Mouse (Mus musculus) brain, embryonic 14.5 days (tissue): Measurements from ENCODE around the gene Commd8. TPM values are rescaled to one million over a fixed set of nuclear protein-coding genes. Genes with fewer than 3 reads are reported as not detected.

ENCODE experiments used
- DNase-seq: peaks from one replicate; pipeline ENCODE4 v3.0.0-alpha.2; 2011; ENCODE audit warnings: low read depth
- CTCF ChIP-seq: fragments of 200-500 bp; IDR thresholded peaks from 2 replicates; pipeline ENCODE4 v1.5.1; 2012; ENCODE audit warnings: inconsistent platforms, mild to moderate bottlenecking, moderate library complexity, borderline replicate concordance; ENCODE audit not compliant: insufficient read depth, insufficient read length; ENCODE audit errors: extremely low read depth
- POLR2A ChIP-seq: fragments of 200-500 bp; IDR thresholded peaks from 2 replicates; pipeline ENCODE4 v1.6.1; 2012; ENCODE audit warnings: mild to moderate bottlenecking, inconsistent platforms, borderline replicate concordance; ENCODE audit not compliant: poor library complexity, insufficient read depth, insufficient read length, severe bottlenecking; ENCODE audit errors: extremely low read depth
- polyA plus RNA-seq: library from polyadenylated mRNA; depleted of rRNA; stranded (reverse); fragments of >200 nt; gene quantifications from 2 replicates; pipeline ENCODE4 v1.2.3, GENCODE M21; 2012

The Commd8 gene
- polyA plus RNA-seq, 1 experiment = 55.6 TPM

DNA sequence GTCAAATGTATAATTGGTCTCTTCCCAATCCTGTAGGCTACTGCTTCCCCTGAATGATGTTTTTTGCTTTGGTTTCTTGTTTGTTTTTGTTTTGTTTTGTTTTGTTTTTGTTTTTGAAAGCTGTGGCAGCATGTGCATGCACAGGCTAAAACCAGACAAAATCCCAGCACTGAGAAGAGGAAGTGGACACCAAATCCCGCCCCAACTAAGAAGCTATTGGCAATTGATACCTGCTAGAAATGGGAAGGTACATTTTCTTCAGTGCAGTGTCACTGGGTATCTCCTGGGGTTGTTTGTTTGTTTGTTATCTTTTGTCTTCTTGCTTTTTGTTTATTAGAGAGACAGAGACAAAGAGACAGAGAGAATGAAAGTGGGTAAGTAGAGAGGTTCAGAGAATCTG lies 27.5 kb upstream of the Commd8 start:
- TF ChIP-seq CTCF (no peak), POLR2A (no peak)
- no peak for DNase-seq

DNA sequence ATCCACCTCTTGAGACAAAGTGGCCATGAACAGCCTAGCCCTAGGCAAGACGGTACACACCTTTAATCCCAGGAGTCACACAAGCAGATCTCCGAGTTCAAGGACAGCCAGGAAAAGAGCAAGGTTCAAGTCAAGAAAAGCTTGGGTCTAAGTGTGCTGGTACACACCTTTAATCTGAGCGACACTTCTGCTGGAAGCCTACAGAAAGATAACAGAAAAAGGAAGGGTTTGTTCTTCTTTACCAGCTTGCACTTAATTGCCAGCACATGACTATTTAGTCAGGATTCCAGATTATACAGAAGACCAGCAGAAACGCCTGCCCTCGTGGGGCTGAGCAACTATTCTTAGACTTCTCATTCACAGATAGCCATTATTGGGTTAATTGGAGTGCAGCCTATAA lies 23.9 kb upstream of the Commd8 start:
- no peak for TF ChIP-seq POLR2A
- no peak for TF ChIP-seq CTCF
- DNase-seq = no peak

DNA sequence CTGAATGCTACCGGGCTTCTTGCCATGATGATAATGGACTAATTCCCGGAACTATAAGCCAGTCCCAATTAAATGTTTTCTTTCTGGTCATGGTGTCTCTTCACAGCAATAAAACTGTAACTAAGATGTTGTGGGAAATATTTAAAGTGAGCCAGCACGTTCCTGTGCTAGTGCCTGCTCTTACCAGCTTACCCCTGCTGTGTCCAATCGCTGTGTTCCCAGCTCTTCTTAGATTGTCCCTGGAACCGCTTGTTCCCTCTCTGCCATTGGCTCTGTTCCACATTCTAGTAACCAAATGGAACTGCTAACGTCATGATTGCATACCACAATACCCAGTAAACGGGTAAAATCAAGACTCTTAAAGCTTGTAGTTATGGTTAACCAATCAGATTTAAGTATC lies 23.2 kb upstream of the Commd8 start:
- no peak for TF ChIP-seq POLR2A
- no peak for TF ChIP-seq CTCF
- DNase-seq = no peak

DNA sequence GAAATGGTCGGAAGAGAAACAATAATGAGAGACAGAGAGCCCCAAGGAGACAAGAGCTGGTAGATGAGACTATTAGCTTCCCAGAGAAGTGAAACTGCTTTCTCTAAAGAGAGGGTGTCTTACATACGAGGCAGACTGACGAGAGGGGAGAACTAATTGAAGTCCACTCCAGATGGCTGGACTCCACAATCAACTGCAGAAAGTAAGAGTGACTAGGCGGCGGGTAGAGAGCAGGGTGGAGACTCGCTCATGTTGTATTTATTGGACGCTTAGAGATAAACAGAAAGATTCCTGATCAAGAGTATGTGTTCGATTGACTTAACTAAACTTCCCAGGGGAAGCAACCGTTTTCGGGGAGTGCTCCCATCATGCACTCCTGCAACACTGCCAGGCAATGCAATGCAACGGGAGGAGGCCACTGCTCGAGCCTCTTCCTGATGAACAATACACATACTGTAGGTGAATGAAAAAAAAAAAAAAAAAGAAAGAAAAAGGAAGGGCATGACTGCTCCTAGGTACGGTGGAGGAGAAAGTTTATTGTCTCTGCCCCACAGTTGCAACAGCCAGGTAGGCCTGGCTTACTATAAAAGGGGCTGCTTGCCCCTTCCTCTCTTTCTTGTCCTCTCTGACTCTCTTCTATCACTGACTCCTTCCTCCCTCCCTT lies 16.6 kb upstream of the Commd8 start:
- no peak for TF ChIP-seq POLR2A
- no peak for TF ChIP-seq CTCF
- DNase-seq = no peak

DNA sequence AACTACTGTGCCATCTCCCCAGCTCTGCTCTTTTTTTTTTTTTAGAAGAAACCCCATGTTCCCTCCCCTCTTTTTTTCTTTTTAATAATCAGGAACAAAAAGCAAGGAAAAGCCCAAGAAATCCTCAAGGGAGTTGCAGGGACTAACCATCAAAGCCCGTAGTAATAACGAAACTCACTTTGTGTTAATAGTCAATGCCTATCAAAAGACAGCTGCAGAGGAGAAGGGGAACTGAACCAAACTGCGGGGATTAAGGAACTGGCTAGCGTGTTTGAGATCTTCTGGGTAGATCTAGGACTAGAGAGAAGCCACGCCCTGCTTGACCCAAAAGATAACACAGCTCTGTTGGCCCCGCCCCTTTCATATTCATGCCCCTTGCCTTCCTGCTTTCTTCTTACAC lies 15.9 kb upstream of the Commd8 start:
- DNase-seq = no peak
- no peak for TF ChIP-seq POLR2A
- TF ChIP-seq CTCF = no peak

DNA sequence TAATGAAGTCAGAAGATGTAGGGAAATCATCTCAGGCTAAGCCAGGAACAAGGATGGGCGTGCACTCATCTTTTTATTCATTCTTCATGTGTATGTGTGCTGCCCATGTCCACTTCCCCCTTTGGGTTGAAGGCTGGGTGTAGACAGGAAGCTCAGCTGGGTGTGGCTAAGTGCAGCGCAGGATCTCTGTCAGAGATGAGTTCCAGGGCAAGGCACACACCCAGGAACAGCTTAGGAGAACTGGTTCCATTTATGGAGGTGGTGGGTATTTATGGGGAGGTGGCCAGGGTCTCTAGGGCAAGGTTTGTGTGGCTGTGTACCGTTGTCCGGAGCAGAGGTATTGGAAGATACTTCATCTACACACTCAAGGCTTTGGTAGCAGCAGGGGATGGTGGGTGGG lies 14.8 kb upstream of the Commd8 start:
- TF ChIP-seq CTCF = no peak
- TF ChIP-seq POLR2A = no peak

DNA sequence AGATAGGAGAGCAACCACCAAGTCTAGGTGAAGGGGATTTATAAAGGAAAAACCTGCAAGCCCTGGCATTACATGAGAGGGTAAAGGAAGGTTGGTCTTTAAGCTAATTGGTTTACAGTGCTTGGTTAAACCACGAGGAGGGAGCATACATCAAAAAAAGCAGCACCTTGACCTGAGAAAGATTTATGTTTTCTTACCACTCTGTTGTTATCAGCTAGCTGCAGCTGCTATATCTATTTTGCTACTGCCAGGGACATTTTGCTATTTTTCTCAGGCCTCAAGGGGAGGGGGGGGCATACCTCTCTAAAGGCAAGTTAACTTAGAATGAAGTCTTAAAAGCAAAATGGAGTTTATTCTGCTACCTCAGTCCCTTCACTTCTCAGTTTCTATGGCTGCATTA lies 13.2 kb upstream of the Commd8 start:
- DNase-seq = no peak

More for the DNA sequence above, 14.8 kb upstream of the Commd8 start:
- DNase-seq = no peak

DNA sequence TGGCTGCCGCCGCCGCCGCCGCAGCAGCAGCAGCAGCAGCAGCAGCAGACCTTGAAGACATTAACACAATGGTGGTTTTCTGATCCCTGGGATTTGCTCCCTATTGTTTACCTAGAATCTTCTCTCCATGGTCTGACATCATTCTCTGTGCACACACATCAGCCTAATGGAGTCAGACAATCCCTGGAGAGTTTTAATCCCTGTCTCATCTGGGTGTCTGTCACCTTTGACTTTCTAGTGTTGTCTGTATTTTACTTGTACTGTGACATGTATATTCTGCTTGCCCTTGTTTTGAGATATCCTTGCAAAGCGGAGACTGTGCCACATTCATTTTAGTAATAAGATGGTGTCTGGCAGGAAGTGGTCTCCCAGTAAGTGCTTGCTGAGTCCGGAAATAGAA lies 7.5 kb upstream of the Commd8 start:
- DNase-seq = peak; percentile 68
- TF ChIP-seq CTCF (no peak), POLR2A (no peak)

More for the DNA sequence above, 13.2 kb upstream of the Commd8 start:
- TF ChIP-seq POLR2A (no peak), CTCF (no peak)

DNA sequence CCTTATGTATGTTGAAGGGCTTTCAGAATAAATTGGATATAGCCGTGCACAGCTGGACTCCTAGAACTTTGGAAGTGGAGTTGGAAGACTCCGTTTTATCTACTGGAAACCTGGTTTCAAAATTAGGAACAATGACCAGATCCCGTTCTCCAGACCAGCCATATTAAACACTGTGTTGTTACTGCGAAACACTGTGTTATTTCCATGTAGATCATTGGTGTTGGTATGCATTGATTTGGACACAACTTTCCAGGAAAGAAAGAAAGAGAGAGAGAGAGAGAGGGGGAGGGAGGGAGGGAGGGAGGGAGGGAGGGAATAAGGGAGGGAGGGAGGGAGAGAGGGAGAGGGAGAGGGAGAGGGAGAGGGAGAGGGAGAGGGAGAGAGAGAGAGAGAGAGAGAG lies 7.1 kb upstream of the Commd8 start:
- TF ChIP-seq POLR2A (no peak), CTCF (no peak)
- no peak for DNase-seq

DNA sequence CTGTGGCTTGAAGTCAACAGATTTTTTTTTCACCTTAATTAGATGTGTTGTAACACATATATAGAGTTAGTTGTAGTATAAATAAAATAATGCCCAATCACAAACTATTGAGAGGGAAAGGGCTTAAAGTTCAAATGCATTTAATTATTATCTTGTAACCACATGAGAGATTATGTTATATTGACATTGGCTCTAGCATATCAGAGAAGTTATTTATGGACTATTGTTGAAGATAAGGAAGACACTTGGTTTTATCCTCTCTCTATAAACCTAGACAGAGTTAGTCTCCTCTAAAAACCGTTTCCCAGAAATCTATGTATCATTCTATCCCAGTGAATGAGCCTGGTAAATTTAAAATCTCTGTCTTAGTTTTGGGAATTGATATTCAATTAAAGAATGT lies 5.5 kb upstream of the Commd8 start:
- no peak for DNase-seq
- TF ChIP-seq POLR2A = no peak
- no peak for TF ChIP-seq CTCF

DNA sequence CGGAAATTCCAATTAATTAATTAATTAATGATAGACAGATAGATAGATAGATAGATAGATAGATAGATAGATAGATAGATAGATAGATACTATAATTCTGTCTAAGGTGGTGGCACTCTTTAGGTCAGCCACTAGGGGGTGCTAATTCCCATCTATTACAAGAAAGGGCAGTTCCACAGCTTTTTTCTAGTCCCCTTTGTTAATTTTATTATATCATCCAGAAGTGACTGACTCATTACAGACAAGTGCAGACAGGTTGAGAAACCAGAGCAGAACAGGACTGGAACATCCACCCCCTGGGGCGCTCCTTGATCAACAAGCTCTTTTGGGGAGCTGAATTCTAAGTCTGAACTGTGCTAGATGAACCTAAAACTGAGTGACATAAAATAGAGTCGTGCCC lies 4.7 kb upstream of the Commd8 start:
- TF ChIP-seq CTCF (peak; percentile 33; the same call in 1 of the 2 replicates), POLR2A (no peak)
- DNase-seq = peak; percentile 68

DNA sequence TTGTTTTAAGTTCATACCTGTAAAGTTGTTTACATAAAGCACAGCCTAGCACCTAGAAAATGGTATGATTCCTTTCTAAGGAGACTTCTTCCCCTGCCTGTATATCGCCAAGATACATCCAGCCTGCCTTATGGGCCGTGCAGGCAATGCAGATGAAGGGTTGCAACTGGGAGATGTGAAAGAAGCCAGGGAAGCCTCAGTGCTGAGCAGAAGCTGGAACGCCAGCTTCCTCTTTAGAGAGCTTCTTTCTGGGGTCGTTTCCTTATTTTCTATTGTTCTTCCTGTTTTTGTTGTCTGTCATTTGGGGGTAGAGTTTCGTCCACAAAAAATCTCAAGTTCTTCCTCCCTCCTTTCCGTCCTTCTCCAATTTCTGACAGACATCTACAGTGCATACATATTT lies 2.1 kb upstream of the Commd8 start:
- no peak for DNase-seq
- no peak for TF ChIP-seq POLR2A
- no peak for TF ChIP-seq CTCF

DNA sequence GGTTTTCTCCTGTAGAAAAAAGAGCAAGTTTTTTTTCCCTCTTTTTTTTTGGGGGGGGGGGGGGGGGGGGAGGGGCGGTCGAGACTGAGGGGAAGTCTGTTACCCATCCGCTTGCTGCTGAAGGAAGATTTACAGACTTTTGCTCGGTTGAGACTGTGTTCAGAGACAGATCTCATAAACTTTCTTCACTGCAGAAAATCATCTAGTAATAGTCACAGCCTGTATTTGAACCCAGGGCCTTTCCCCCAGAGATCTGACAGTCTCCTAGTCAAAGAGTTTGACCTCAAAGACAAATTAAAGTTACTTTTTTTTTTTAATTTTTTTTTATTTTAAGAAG lies 264 bp upstream of the Commd8 start:
- no peak for TF ChIP-seq POLR2A
- TF ChIP-seq CTCF = no peak
- DNase-seq = no peak

DNA sequence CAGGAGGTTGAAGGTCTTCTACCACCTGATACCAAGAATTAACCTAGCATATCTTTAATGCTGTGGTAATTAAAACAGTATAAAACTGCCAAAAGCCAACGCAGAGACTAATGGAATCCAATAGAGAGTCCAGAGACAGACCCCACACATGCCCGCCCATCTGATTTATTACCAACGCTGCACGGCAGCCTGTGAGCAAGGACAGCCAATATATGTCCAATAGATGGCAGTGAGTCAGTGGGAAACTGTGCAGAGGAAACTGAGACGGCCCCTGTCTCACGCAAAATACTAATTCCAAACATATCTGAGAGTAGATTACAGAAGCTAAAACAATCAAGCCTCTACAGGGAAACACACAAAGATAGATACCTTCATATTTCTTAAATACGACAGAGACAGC lies 3.6 kb downstream of the Commd8 start:
- no peak for DNase-seq
- TF ChIP-seq CTCF (no peak), POLR2A (no peak)
